Mouse (Mus musculus) kidney, adult 18-20 months (tissue): ENCODE results near the gene Aasdh.

ENCODE experiments used
- DNase-seq: peaks from one replicate; pipeline ENCODE4 v3.0.0; 2021

The Aasdh gene

GRCm38 (mm10) chr5:76837018-76837417 lies 68.3 kb downstream of the Aasdh start:
- DNase-seq = no peak

- no peak for DNase-seq
Measured at GRCm38 (mm10) chr5:76832529-76833210, 72.6 kb downstream of the Aasdh start.

- no peak for DNase-seq
Measured at GRCm38 (mm10) chr5:76828527-76829240, 76.6 kb downstream of the Aasdh start.
